Mouse (Mus musculus) left cerebral cortex, postnatal 10 days (tissue): ENCODE results near the gene Tfam. TPM values are rescaled to one million over a fixed set of nuclear protein-coding genes. Genes with fewer than 3 reads are reported as not detected.

ENCODE experiments used
- DNase-seq, 2 experiments: peaks; one replicate each; pipeline ENCODE4 v3.0.0; 2021 to 2022; ENCODE audit warnings: low spot score in 2 of 2, mixed read lengths in 1 of 2; ENCODE audit errors: extremely low spot score in 1 of 2
- intact Hi-C: fragments of 180-260 bp; cut with DNase I; formaldehyde crosslinking; loops from one replicate; pipeline ENCODE4 v1.15.1; 2025
- total RNA-seq, 2 experiments: library from RNA; stranded (reverse); gene quantifications; 2 replicates each; pipeline ENCODE4 v1.2.3; 2021

Tfam gene
- total RNA-seq, 2 experiments from 2014 or later: 35.0 to 35.2 TPM

- DNase-seq: no peak
- intact Hi-C loops: no loop called here
These were observed 57.0 kb downstream of the Tfam start for GRCm38 (mm10) chr10:71181091-71181490.

DNA sequence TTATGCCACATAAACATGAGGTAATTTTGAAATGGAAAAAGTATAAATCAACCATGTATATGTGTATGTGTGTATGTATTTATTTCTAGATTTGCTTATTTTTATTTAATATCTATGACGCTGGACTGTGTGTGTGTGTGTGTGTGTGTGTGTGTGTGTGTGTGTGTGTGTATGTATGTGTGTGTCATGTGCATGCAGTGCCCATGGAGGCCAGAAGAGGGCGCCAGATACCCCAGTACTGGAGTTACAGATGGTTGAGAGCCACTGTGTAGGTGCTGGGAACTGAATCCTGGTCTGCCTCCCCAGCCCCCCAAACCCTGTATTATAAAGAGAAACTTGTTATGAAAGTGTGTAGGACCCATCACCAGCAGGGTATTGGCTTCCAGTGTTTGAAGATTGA lies 58.0 kb downstream of the Tfam start:
- no peak for DNase-seq
- intact Hi-C loops: no loop called here

GRCm38 (mm10) chr10:71177201-71177600 lies 60.9 kb downstream of the Tfam start:
- intact Hi-C loops: no loop called here
- DNase-seq: no peak

- intact Hi-C loops: no loop called here
- DNase-seq: no peak
These were observed 61.7 kb downstream of the Tfam start for GRCm38 (mm10) chr10:71176341-71176740.

Other genes starting within 250 kb of the Tfam start
- 1 to 10 TPM; 5.8 to 6.6 TPM for gene Bicc1, start 78.6 kb downstream of the Tfam start, total RNA-seq
- gene Ube2d1, start 47.0 kb upstream of the Tfam start, total RNA-seq: 10 to 100 TPM; 76.3 to 90.5 TPM
- gene Cisd1, start 106.7 kb upstream of the Tfam start, total RNA-seq: 100 to 1,000 TPM; 124 to 130 TPM
- gene Ipmk, start 109.5 kb upstream of the Tfam start, total RNA-seq: 10 to 100 TPM; 32.1 to 34.7 TPM